Mouse (Mus musculus) hindbrain, embryonic 12.5 days (tissue): ENCODE measurements around the gene Odf2. TPM values are rescaled to one million over a fixed set of nuclear protein-coding genes. Genes with fewer than 3 reads are reported as not detected.

ENCODE experiments used
- ATAC-seq: fragments of 200-750 bp; cut with Nextera tagmentation; 2 replicates; pipeline ENCODE4 v1.8.0; 2017; ENCODE audit warnings: moderate TSS enrichment; ENCODE audit not compliant: low FRiP score
- H3K27ac ChIP-seq: fragments of 300-500 bp; sonication (generic); 2 replicates; pipeline ENCODE4 v1.5.1; 2016; ENCODE audit warnings: mild to moderate bottlenecking
- H3K27me3 ChIP-seq: fragments of 300-500 bp; sonication (generic); 2 replicates; pipeline ENCODE4 v1.6.1; 2016; ENCODE audit warnings: mild to moderate bottlenecking
- H3K36me3 ChIP-seq: fragments of 300-500 bp; sonication (generic); 2 replicates; pipeline ENCODE4 v1.6.1; 2016; ENCODE audit warnings: mild to moderate bottlenecking
- H3K4me1 ChIP-seq: fragments of 300-500 bp; sonication (generic); 2 replicates; pipeline ENCODE4 v1.6.1; 2016
- H3K4me2 ChIP-seq: fragments of 300-500 bp; sonication (generic); replicated peaks from 2 replicates; pipeline ENCODE4 v1.6.1; 2016; ENCODE audit warnings: mild to moderate bottlenecking
- H3K4me3 ChIP-seq: fragments of 300-500 bp; sonication (generic); 2 replicates; pipeline ENCODE4 v1.5.1; 2016; ENCODE audit warnings: mild to moderate bottlenecking
- H3K9ac ChIP-seq: fragments of 300-500 bp; sonication (generic); 2 replicates; pipeline ENCODE4 v1.6.1; 2016; ENCODE audit warnings: mild to moderate bottlenecking, moderate library complexity
- H3K9me3 ChIP-seq: fragments of 300-500 bp; sonication (generic); replicated peaks from 2 replicates; pipeline ENCODE4 v1.6.1; 2016; ENCODE audit warnings: mild to moderate bottlenecking
- WGBS: fragments of 180-500 bp; shearing (Covaris S2); methylation state at CpG from one replicate; pipeline ENCODE4 v1.1.7; 2016; 5-methylcytosine and 5-hydroxymethylcytosine counted together
- polyA plus RNA-seq: library from polyadenylated mRNA; unstranded; fragments of >200 nt; fragmentation: Nextera tagmentation; extraction: Ambion mirVana; gene quantifications from 2 replicates; pipeline ENCODE4 v1.2.1, GENCODE M21; 2016

The Odf2 gene
- polyA plus RNA-seq, 1 experiment from 2014 or later: 97.0 TPM

DNA sequence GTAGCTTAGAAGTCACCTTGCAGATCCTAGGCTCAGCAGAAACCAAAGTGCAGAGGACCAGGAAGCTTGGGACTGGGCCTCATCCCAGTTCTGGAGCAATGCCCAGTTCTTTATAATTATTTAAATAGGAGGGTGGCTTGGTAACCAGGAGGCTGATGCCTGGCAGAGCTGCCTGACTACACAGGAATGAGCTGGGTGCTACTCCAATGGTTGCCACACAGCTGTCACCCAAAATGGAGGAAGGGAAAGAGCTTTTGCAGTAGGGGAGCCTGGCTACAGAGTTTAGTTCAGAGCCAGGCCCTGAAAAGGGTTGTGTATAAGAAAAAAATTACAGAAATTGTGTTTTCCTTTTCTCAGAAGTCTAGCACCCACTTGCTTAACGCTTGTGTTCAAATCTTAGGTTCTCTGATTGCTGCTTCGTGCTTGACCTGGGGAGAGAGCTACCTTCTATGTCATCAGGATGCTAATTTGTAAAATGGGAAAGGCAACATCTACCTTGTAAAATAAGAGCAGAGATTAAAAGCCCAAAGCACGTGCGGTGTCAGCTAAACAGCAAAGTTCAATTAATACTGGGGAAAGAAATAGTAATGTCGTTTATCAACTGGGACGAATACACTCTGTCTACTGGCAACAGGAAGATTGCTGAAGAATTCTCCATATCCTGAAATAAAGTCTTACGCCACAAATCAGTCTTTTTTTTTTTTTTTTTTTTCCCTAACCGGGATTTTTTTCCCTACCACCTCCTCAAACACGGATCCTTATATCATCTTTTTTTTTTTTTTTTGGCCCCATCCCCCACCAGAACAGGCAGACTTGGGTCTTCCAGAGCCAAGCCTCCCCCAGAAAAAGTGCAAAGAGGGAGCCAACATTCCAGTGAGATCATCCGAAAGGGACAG, 75.6 kb downstream of the Odf2 start:
- Histone ChIP-seq H3K4me3 (peak overlapping the region; percentile 89), H3K27ac (peak overlapping the region; percentile 92), H3K4me2 (peak overlapping the region; percentile 63), H3K36me3 (peaks cover 17% of the 10 kb centered on the region), H3K9ac (peak overlapping the region; percentile 97), H3K9me3 (no peaks in the 10 kb centered on the region), H3K27me3 (no peaks in the 10 kb centered on the region), H3K4me1 (peaks cover 44% of the 10 kb centered on the region)
- ATAC-seq: no peak
- 15% methylated on average over 10 of the region's 10 CpGs for WGBS

DNA sequence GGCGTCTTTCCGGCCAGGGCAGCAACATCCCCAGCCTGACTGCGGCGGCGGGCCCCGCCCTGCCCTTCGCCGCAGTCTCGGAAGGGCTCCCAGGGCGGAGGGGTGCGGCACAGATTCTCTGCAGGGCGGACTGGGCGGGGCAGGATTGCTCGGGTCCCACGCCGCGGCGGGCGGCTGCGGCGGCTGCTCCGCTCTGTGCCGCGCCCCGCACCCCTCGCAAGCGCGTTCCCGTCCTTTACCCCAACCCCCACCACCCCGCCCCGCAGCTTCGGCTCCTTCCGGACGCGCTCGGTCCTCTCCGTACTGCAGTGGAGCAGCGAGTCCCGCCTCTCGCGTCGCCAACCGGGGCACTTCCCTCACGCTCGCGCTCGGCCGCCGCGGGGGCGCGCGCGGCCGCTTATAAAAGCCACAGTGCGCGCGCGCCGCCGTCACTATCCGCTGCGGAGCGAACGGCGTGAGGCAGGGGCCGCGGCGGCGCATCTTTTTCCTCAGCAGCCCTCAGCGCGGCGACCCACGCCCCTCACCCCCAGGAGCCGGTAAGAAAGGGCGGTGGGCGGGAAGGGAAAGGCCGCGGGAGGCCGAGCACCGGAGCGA, 76.3 kb downstream of the Odf2 start, which contains the start of gene Sptan1:
Sptan1 (plus strand) TSS at position 311 of the 594 bp plus-strand sequence.
- peak; percentile 99 for ATAC-seq
- H3K27me3 ChIP-seq: no peaks in the 10 kb centered on the region
- H3K36me3 ChIP-seq: peaks cover 15% of the 10 kb centered on the region; the same call in 1 of the 2 replicates
- peak within 1 kb of the TSS; percentile 89 for H3K4me3 ChIP-seq
- H3K4me1 ChIP-seq: peaks cover 48% of the 10 kb centered on the region
- H3K4me2 ChIP-seq: peak within 1 kb of the TSS; percentile 63
- under 1% methylated on average over 74 of the region's 82 CpGs for WGBS
- no peaks in the 10 kb centered on the region for H3K9me3 ChIP-seq
- peak within 1 kb of the TSS; percentile 97 for H3K9ac ChIP-seq
- H3K27ac ChIP-seq: peak within 1 kb of the TSS; percentile 92

DNA sequence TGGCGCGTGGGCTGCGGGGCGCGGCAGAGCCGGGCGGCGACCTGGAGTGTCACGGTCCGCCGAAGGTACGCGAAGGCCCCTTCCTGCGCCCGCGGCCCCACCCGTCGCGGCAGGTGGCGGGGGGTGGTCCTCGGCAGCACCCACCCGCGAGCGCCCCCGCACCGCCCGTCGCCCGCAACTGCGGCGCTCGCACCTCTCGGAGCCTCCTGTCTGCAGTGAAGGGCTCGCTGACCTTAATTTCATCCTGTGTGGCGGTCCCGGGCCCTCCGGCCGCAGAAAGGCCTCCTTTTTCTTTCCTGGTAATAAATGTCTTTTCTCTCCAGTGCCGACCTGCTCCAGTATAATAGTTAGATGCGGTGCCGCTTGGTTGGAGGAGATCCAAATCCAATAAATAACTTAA, 76.9 kb downstream of the Odf2 start:
- peak; percentile 51 for ATAC-seq
- H3K27ac ChIP-seq: peak overlapping the region; percentile 91
- H3K4me2 ChIP-seq: peak overlapping the region; percentile 63
- H3K4me3 ChIP-seq: peak overlapping the region; percentile 89
- peak overlapping the region; percentile 97 for H3K9ac ChIP-seq
- 0% methylated on average over 40 of the region's 41 CpGs for WGBS
- no peaks in the 10 kb centered on the region for H3K9me3 ChIP-seq
- H3K27me3 ChIP-seq: no peaks in the 10 kb centered on the region
- peaks cover 48% of the 10 kb centered on the region for H3K4me1 ChIP-seq
- peaks cover 17% of the 10 kb centered on the region; the same call in 1 of the 2 replicates for H3K36me3 ChIP-seq

DNA sequence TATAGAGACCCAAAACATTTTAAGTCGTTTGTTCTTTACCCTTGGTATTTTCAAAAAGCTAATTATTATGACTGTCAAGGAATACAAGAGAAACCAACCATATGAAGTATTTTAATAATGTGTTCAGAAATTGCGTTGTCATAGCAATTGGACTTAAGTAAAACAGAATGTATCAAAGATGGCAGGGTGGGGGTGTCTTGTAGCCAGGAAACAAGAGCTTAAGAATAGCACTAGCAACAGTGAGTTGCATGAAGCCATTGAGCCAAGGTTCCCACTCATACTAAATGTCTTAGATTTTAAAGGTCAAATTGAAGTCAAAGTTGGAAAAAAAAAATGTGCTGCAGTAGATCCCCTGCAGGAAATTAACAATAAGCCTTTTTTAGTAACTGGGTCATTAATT, 77.8 kb downstream of the Odf2 start:
- no peaks in the 10 kb centered on the region for H3K27me3 ChIP-seq
- H3K9ac ChIP-seq: peak overlapping the region; percentile 97
- peaks cover 17% of the 10 kb centered on the region; the same call in 1 of the 2 replicates for H3K36me3 ChIP-seq
- H3K4me2 ChIP-seq: peak overlapping the region; percentile 63
- H3K27ac ChIP-seq: no peak overlapping the region
- H3K4me3 ChIP-seq: peak overlapping the region; percentile 89
- no peaks in the 10 kb centered on the region for H3K9me3 ChIP-seq
- WGBS: 74% methylated on average over 2 of the region's 2 CpGs
- no peak for ATAC-seq
- peaks cover 51% of the 10 kb centered on the region for H3K4me1 ChIP-seq

DNA sequence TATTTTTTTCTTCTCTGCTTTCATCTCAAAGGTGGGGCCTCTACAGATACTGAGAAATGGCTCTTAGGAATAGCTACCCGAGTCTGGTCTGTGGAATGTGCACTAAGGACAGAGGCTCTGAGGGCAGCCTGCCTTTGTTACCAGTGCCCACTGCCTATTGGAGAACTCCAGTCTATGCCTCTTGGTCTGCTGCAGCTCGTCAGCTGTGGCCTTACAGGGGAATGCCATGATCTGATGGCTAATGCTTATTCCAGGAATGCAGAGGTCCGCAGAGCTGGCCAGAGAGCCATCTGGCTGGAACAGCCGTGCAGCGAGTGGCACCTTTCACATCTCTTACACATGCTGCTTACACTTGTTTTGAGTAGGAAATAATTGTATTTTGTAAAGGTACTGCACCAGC, 78.7 kb downstream of the Odf2 start:
- Histone ChIP-seq H3K27ac (no peak overlapping the region), H3K9ac (peak overlapping the region; percentile 60), H3K36me3 (peaks cover 17% of the 10 kb centered on the region; the same call in 1 of the 2 replicates), H3K9me3 (no peaks in the 10 kb centered on the region), H3K4me1 (peaks cover 57% of the 10 kb centered on the region), H3K27me3 (no peaks in the 10 kb centered on the region), H3K4me3 (peak overlapping the region; percentile 89), H3K4me2 (peak overlapping the region; percentile 63)
- ATAC-seq: no peak
- WGBS: 57% methylated on average over 5 of the region's 5 CpGs

DNA sequence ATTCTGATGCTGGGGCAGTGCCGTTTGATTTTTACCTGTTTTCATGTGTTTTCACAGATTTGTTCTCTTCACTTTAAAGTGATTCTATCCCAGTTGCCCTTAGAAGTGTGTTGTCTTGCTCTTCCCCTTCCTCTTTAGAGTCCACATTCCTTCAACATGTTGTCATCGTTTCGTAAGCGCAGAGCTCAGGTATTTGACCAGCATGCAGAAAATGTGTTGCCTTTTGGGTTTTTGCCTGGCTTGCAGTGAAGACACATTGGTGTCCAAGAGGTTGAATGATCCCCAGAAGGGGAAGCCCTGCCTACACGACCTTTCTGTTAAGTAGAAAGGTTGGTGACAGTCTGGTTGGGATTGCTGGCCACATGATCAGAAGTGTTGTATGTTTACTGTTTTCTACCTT, 79.6 kb downstream of the Odf2 start:
- Histone ChIP-seq H3K27me3 (no peaks in the 10 kb centered on the region), H3K36me3 (peaks cover 17% of the 10 kb centered on the region; the same call in 1 of the 2 replicates), H3K27ac (no peak overlapping the region), H3K9ac (no peak overlapping the region; the same call in 1 of the 2 replicates), H3K4me3 (no peak overlapping the region), H3K4me1 (peaks cover 56% of the 10 kb centered on the region), H3K4me2 (peak overlapping the region; percentile 29), H3K9me3 (no peaks in the 10 kb centered on the region)
- WGBS: 80% methylated on average over 5 of the region's 5 CpGs
- no peak for ATAC-seq

- no peaks in the 10 kb centered on the region for H3K9me3 ChIP-seq
- H3K27me3 ChIP-seq: no peaks in the 10 kb centered on the region
- H3K27ac ChIP-seq: 0 out of 2 replicates have a peak overlapping the region, but pooled peaks have one; percentile 30
- no peak overlapping the region for H3K4me3 ChIP-seq
- H3K36me3 ChIP-seq: peaks cover 28% of the 10 kb centered on the region
- ATAC-seq: no peak
- H3K4me2 ChIP-seq: no peak overlapping the region
- H3K9ac ChIP-seq: no peak overlapping the region
- peaks cover 45% of the 10 kb centered on the region for H3K4me1 ChIP-seq
- WGBS: 87% methylated on average over 9 of the region's 9 CpGs
Measured at GRCm38 (mm10) chr2:29971838-29972635, 83.0 kb downstream of the Odf2 start.

DNA sequence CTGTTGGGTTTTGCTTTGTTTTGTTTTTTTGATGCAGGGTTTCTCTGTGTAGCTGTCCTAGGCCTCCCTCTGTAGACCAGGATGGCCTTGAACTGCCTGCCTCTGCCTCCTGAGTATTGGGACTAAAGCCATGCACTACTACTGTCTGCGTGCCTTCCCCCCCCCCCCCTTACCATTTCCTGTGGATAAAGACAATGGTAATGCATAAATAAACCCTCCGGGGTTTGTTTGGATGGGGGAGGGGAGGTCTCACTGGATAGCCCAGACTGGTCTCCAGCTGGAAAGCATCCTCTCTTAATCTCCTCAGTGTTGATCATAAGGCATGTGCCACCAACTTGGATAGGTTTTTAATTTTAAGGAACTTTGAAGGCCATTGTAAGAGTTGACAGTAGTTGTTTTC, 84.5 kb downstream of the Odf2 start:
- ATAC-seq: no peak
- H3K9ac ChIP-seq: no peak overlapping the region
- 0% methylated on average over 2 of the region's 2 CpGs for WGBS
- H3K27me3 ChIP-seq: no peaks in the 10 kb centered on the region
- no peak overlapping the region for H3K27ac ChIP-seq
- H3K4me2 ChIP-seq: no peak overlapping the region
- H3K4me3 ChIP-seq: no peak overlapping the region
- H3K9me3 ChIP-seq: no peaks in the 10 kb centered on the region
- peaks cover 32% of the 10 kb centered on the region for H3K36me3 ChIP-seq
- H3K4me1 ChIP-seq: peaks cover 30% of the 10 kb centered on the region

DNA sequence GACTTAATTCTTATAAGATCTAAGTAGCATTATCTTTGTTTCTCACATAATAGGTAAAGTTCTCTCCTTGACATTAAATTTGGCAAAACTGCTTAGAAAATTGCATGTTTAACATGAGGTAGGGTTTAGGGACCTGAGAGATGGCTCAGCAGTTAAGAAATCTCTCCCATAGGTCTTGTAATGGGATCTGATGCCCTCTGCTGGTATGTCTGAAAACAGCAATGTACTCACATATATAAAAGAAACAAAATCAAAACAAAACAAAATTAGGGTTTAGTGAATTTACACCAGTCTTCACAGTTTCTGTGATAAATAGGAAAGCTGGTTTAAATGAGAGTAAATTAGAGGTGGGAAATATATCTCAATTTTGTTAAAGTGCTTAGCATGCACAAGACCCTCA, 88.3 kb downstream of the Odf2 start:
- peaks cover 13% of the 10 kb centered on the region; the same call in 1 of the 2 replicates for H3K4me1 ChIP-seq
- no peaks in the 10 kb centered on the region for H3K9me3 ChIP-seq
- no peak for ATAC-seq
- H3K27me3 ChIP-seq: no peaks in the 10 kb centered on the region
- H3K4me3 ChIP-seq: no peak overlapping the region
- H3K36me3 ChIP-seq: peaks cover 53% of the 10 kb centered on the region
- H3K4me2 ChIP-seq: no peak overlapping the region
- H3K9ac ChIP-seq: no peak overlapping the region
- no peak overlapping the region for H3K27ac ChIP-seq

- Histone ChIP-seq H3K27me3 (no peaks in the 10 kb centered on the region), H3K9ac (no peak overlapping the region), H3K9me3 (no peaks in the 10 kb centered on the region), H3K4me2 (no peak overlapping the region), H3K4me1 (no peaks in the 10 kb centered on the region), H3K4me3 (no peak overlapping the region), H3K36me3 (peaks cover 83% of the 10 kb centered on the region), H3K27ac (no peak overlapping the region)
- WGBS: 83% methylated on average over 1 of the region's 1 CpGs
- no peak for ATAC-seq
Measured at GRCm38 (mm10) chr2:29980661-29981060, 91.6 kb downstream of the Odf2 start.
